Mouse (Mus musculus): ENCODE data around the gene Itprip. TPM values are rescaled to one million over a fixed set of nuclear protein-coding genes. Genes with fewer than 3 reads are reported as not detected.
A peak's percentile ranks its signal among the peaks of the same experiment; 100 is the strongest.

Itprip gene
- polyA plus RNA-seq, 1 experiment from 2014 or later, result 10.7 TPM

DNA sequence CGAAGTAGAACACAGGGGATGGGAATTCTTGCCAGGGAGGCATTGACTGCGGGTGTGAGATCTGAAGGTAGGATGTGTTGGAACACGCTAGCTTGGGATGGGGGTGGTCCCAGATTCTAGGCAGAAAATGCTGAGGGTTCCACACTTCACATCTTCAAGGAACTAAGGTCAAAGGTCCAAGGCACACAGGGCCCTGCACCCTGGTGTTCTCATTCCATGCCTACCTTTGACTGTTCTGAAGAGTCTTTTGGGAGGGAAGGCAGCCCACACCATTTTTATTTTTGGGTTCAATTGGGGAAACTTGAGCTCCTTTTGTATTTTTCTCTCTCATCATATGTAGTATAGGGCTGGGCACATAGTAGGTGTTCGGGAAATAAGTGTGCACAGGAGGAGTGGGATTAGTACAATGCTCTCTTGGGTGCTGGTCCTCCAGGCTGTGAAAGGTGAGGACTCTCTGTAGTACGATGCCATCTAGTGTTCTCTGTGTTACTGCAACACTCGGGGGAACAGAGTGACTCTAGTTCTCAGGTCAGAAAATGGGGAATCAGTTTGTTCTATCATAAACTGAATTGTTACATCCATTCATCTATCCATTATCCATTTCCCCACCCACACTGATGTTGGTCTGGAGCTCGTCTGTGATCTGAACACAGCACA, 13.0 kb upstream of the Itprip start:
- no peak overlapping the region for H3K4me3 ChIP-seq (replicated peaks; ENCODE audit: low read depth, low read length)
- TF ChIP-seq CTCF (IDR thresholded peaks at IDR 0.05; ENCODE audit: low read depth), result peak; percentile 94
- no peak overlapping the region for H3K9ac ChIP-seq (ENCODE audit: low read depth, low read length)
- 41% methylated on average over 7 of the region's 7 CpGs for WGBS
- H3K9me3 ChIP-seq (replicated peaks; ENCODE audit: low read length), result no peaks in the 10 kb centered on the region
- no peak overlapping the region for H3K4me2 ChIP-seq (ENCODE audit: low read length)
- peak; percentile 64 for ATAC-seq (replicated peaks; ENCODE audit: low FRiP score, low read depth)
- no peaks in the 10 kb centered on the region for H3K36me3 ChIP-seq (ENCODE audit: insufficient read depth, low read length)
- DNase-seq (ENCODE audit: low spot score), result peak; percentile 91
- no peak overlapping the region for H3K27ac ChIP-seq
- no peaks in the 10 kb centered on the region for H3K27me3 ChIP-seq (ENCODE audit: insufficient read depth, low read length)
- peaks cover 6% of the 10 kb centered on the region; the same call in 1 of the 2 replicates for H3K4me1 ChIP-seq (replicated peaks; ENCODE audit: insufficient read depth, low read length)

DNA sequence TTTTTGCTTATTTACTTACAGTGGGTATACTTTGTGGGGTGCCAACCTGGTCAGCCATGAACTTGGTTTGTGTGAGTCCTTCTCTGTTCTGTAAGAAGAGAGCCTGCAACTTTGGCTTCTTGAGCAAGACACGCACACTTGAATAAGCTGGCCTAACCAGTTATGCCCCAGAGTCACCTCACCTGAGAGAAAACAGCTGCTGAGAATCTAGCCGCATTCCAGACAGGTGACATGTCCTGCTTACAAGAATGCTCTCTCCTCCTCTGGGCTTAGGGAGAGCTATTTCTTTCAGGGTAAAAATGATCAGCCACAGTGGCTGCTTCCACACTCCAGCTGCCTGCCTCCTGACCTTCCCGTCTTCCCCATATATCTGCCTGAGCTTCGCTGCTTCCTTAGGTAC, 9.9 kb upstream of the Itprip start:
- no peaks in the 10 kb centered on the region for H3K27me3 ChIP-seq (ENCODE audit: insufficient read depth, low read length)
- H3K4me3 ChIP-seq (replicated peaks; ENCODE audit: low read depth, low read length), result no peak overlapping the region
- H3K9me3 ChIP-seq (replicated peaks; ENCODE audit: low read length), result no peaks in the 10 kb centered on the region
- peak; percentile 22 for DNase-seq (ENCODE audit: low spot score)
- H3K4me2 ChIP-seq (ENCODE audit: low read length), result no peak overlapping the region
- no peak for TF ChIP-seq CTCF (IDR thresholded peaks at IDR 0.05; ENCODE audit: low read depth)
- peaks cover 6% of the 10 kb centered on the region; the same call in 1 of the 2 replicates for H3K4me1 ChIP-seq (replicated peaks; ENCODE audit: insufficient read depth, low read length)
- ATAC-seq (replicated peaks; ENCODE audit: low FRiP score, low read depth), result no peak
- no peak overlapping the region for H3K9ac ChIP-seq (ENCODE audit: low read depth, low read length)
- H3K36me3 ChIP-seq (ENCODE audit: insufficient read depth, low read length), result no peaks in the 10 kb centered on the region
- no peak overlapping the region for H3K27ac ChIP-seq
- 51% methylated on average over 4 of the region's 4 CpGs for WGBS

DNA sequence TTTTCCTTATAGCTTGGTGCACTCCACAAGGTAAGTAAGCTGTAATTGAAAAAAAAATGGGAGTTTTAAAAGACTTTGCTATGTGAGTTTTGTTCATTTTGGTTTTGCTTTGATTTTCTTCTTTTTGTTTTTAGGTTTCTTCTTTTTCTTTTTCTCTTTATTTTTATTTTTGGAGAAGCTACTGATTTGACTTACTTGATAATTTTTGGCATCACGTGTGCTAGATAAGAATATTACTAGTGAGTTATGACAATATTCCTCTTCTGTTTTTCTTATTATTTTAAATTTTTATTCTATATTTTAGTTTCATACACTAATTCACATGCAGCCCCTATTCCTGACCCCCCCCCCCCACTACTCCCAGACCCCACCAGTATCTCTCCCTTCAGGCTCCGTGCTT, 7.9 kb upstream of the Itprip start:
- Histone ChIP-seq H3K27ac (no peak overlapping the region), H3K4me1 (replicated peaks; ENCODE audit: insufficient read depth, low read length) (peaks cover 6% of the 10 kb centered on the region; the same call in 1 of the 2 replicates), H3K4me3 (replicated peaks; ENCODE audit: low read depth, low read length) (no peak overlapping the region), H3K9me3 (replicated peaks; ENCODE audit: low read length) (no peaks in the 10 kb centered on the region), H3K27me3 (ENCODE audit: insufficient read depth, low read length) (no peaks in the 10 kb centered on the region), H3K36me3 (ENCODE audit: insufficient read depth, low read length) (no peaks in the 10 kb centered on the region), H3K9ac (ENCODE audit: low read depth, low read length) (no peak overlapping the region), H3K4me2 (ENCODE audit: low read length) (no peak overlapping the region)
- DNase-seq (ENCODE audit: low spot score) (no peak), ATAC-seq (replicated peaks; ENCODE audit: low FRiP score, low read depth) (no peak)
- no peak for TF ChIP-seq CTCF (IDR thresholded peaks at IDR 0.05; ENCODE audit: low read depth)
- WGBS, result 86% methylated on average over 2 of the region's 2 CpGs

DNA sequence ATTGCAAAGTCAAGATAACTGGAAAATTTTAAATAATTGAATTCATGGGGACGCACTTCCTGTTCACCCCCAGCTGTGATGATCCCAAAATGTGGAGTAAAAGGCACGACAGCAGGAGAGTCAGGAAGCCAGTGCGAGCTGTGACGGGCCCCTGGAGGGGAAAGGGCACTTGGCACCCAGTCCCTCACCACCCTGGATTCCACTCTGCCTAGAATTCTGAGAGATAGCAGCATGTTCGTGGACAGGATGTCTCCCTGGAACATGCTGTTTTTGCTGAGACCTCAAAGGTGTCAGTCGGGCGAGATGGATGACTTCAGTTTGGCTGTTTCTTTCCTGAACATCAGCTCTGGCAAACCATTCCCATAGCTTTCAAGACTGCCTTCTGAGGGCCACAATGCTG, 6.7 kb upstream of the Itprip start:
- H3K9me3 ChIP-seq (replicated peaks; ENCODE audit: low read length), result no peaks in the 10 kb centered on the region
- H3K36me3 ChIP-seq (ENCODE audit: insufficient read depth, low read length), result no peaks in the 10 kb centered on the region
- H3K4me1 ChIP-seq (replicated peaks; ENCODE audit: insufficient read depth, low read length), result peaks cover 6% of the 10 kb centered on the region; the same call in 1 of the 2 replicates
- DNase-seq (ENCODE audit: low spot score), result peak; percentile 36
- no peak overlapping the region for H3K4me2 ChIP-seq (ENCODE audit: low read length)
- H3K27me3 ChIP-seq (ENCODE audit: insufficient read depth, low read length), result no peaks in the 10 kb centered on the region
- TF ChIP-seq CTCF (IDR thresholded peaks at IDR 0.05; ENCODE audit: low read depth), result no peak
- no peak overlapping the region for H3K9ac ChIP-seq (ENCODE audit: low read depth, low read length)
- H3K4me3 ChIP-seq (replicated peaks; ENCODE audit: low read depth, low read length), result no peak overlapping the region
- 0 out of 2 replicates have a peak overlapping the region, but pooled peaks have one; percentile 22 for H3K27ac ChIP-seq
- no peak for ATAC-seq (replicated peaks; ENCODE audit: low FRiP score, low read depth)
- WGBS, result 62% methylated on average over 7 of the region's 7 CpGs

DNA sequence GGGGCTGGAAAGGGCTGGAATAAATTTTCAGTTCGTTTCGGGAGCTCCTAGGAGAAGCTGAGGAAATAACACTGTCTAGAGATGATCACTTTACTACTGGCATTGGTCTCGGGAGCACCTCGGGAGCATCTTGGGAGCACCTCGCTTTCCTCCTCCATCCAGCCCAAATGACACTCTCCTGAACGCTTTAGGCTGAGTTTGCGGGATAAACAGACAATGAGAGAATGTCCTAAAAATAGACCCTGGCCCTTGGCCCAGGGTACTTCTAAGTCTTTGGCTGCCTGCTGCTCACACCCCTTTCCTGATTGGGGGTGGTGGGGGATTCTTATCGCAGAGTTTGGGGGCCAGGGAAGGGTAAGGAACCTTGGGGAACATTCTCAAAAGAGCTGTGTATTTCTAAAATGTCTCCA, 872 bp upstream of the Itprip start:
- Histone ChIP-seq H3K27ac (peak overlapping the region; percentile 96), H3K4me2 (ENCODE audit: low read length) (peak overlapping the region; percentile 83), H3K4me3 (replicated peaks; ENCODE audit: low read depth, low read length) (peak overlapping the region; percentile 84), H3K9ac (ENCODE audit: low read depth, low read length) (peak overlapping the region; percentile 81), H3K36me3 (ENCODE audit: insufficient read depth, low read length) (no peaks in the 10 kb centered on the region), H3K4me1 (replicated peaks; ENCODE audit: insufficient read depth, low read length) (no peaks in the 10 kb centered on the region), H3K27me3 (ENCODE audit: insufficient read depth, low read length) (no peaks in the 10 kb centered on the region), H3K9me3 (replicated peaks; ENCODE audit: low read length) (no peaks in the 10 kb centered on the region)
- DNase-seq (ENCODE audit: low spot score) (no peak), ATAC-seq (replicated peaks; ENCODE audit: low FRiP score, low read depth) (no peak)
- TF ChIP-seq CTCF (IDR thresholded peaks at IDR 0.05; ENCODE audit: low read depth), result no peak
- 3% methylated on average over 8 of the region's 8 CpGs for WGBS

DNA sequence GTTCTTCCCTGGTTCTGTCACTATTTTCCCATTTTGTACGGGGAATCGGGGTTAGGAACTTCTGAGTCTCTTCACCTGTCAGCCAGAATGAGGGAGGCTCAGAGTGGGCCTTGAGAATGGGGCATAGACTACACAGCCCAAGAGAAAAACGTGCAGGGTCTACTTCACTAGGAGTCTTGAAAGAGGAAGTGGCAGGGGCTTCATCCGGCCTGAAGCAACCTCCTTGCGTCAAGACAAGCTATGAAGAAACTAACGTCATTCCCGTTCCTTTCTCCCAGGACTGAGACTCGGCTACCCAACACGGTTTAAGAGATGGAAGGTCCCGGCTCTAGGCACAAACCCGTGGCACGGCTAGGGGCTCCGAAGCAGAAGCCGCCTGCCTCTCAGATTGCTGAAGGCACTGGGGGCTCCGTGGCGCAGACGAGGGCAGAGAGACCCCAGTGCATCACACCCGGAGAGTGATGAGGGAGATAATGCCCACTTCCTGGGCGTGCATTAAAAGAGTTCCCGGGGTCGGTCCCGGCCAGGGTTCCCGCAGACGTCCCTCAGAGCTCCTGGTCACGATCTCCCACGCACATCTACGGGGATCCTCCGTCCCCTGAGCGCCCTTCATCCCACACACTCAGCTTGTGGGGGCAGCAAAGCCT, 521 bp downstream of the Itprip start:
- H3K36me3 ChIP-seq (ENCODE audit: insufficient read depth, low read length), result no peaks in the 10 kb centered on the region
- no peaks in the 10 kb centered on the region for H3K9me3 ChIP-seq (replicated peaks; ENCODE audit: low read length)
- peak overlapping the region; percentile 81 for H3K9ac ChIP-seq (ENCODE audit: low read depth, low read length)
- H3K4me2 ChIP-seq (ENCODE audit: low read length), result peak overlapping the region; percentile 83
- DNase-seq (ENCODE audit: low spot score) (peak; percentile 63), ATAC-seq (replicated peaks; ENCODE audit: low FRiP score, low read depth) (peak; percentile 26; the same call in 1 of the 2 replicates)
- H3K4me1 ChIP-seq (replicated peaks; ENCODE audit: insufficient read depth, low read length), result no peaks in the 10 kb centered on the region
- TF ChIP-seq CTCF (IDR thresholded peaks at IDR 0.05; ENCODE audit: low read depth), result no peak
- H3K27ac ChIP-seq, result peak overlapping the region; percentile 96
- 1% methylated on average over 29 of the region's 29 CpGs for WGBS
- no peaks in the 10 kb centered on the region for H3K27me3 ChIP-seq (ENCODE audit: insufficient read depth, low read length)
- H3K4me3 ChIP-seq (replicated peaks; ENCODE audit: low read depth, low read length), result peak overlapping the region; percentile 84

Measured in kidney, postnatal 0 days (tissue).